Mouse (Mus musculus) olfactory bulb, adult 2 months (tissue): Measurements from ENCODE around the gene Fam114a2.

Experiments used
- CTCF ChIP-seq: fragments of 200-500 bp; IDR thresholded peaks from 2 replicates; pipeline ENCODE4 v1.5.1; 2012; ENCODE audit warnings: low read depth, mild to moderate bottlenecking, low read length, moderate library complexity; ENCODE audit not compliant: insufficient read depth
- POLR2A ChIP-seq: fragments of 200-500 bp; IDR thresholded peaks from 2 replicates; pipeline ENCODE4 v1.6.1; 2012; ENCODE audit warnings: mild to moderate bottlenecking, low read depth, low read length, moderate library complexity; ENCODE audit not compliant: insufficient read depth

DNA sequence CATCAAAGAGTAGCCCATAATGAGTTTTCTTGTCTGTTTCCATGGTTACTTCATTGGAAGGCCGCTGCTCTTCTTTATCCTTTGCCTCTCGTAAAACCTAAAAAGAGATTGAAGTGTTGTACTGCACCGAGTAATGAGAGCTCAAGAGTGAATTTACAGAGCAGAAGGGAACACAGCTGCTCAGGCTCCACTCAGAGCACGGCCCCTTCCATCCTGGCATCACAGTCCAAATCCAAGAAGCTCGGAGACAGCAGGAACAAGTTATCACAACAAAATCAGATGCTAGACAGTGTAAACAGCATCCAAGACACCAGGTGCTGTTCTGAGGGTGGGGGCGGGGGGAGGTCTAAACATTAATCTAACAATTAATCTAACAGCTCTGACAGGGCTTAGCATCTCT, 11.5 kb downstream of the Fam114a2 start:
- TF ChIP-seq POLR2A, result no peak
- no peak for TF ChIP-seq CTCF
